Mouse (Mus musculus): ENCODE results near the gene Syt6.

Syt6 gene

DNA sequence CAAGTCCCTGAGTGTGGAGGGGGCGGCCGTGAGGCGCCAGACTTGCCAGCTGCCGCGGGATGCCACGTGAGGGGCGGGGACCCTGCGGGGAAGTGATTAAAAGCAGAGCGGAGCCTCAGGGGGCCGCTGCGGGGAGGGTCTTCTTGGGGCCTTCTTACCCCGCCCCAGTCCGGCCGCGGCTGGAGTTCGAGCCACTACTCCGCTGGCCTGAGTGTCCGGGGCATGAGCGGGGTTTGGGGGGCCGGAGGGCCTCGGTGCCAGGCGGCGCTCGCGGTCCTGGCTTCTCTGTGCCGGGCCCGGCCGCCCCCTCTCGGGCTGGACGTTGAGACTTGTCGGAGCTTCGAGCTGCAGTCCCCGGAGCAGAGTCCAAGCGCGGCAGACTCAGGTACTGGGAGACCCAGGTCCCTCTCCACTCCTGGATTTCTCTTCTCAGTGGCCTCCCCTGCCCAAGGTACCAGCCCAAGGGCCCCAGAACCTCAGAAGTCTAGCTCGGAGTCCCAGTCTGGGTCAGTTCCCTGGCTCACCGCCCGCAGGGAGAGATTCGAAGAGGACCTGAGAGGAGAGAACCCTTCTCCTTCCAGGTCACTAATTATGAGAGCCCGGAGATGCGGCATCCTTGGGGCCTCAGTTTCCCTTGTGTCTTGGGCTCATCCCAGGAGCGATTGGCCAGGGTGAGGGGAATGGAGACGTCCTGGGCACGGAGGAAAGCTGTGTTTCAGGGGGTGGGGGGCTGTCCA, at the start of gene Syt6:
TSS of gene Syt6 (plus strand) at position 76 of the 737 bp plus-strand sequence.
- in situ Hi-C loops (cut with MboI; ENCODE audit: low sequenced_read_pairs) = no loop called here

DNA sequence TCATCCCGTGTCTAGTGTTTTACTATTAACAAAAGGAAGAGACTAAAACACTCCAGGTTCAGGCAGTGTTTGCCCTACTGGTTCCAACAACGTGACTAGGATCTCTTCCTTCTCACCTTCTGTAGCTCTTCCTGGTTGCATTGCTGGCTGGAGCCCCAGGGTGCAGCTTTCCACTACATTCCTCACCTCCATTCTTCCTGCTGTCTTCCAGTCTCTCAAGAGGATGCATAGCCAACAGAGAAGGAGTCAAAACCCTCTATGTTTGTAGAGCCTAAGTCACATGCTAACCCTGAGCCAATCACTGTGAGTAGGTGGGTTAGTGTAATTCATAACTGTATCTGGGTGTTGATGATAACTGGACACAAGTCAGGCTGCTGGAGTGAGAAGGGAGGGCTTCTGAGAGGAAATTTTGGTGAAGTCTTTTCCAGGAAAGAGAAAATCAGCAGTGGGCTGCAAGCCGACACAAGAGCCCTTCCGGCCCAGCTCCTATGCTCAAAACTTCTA, 48.8 kb upstream of the Syt6 start:
- in situ Hi-C loops (cut with MboI; ENCODE audit: low sequenced_read_pairs) = no loop called here

- in situ Hi-C loops (cut with MboI; ENCODE audit: low sequenced_read_pairs) = no loop called here
These were observed 48.2 kb upstream of the Syt6 start for GRCm38 (mm10) chr3:103526864-103527263.

DNA sequence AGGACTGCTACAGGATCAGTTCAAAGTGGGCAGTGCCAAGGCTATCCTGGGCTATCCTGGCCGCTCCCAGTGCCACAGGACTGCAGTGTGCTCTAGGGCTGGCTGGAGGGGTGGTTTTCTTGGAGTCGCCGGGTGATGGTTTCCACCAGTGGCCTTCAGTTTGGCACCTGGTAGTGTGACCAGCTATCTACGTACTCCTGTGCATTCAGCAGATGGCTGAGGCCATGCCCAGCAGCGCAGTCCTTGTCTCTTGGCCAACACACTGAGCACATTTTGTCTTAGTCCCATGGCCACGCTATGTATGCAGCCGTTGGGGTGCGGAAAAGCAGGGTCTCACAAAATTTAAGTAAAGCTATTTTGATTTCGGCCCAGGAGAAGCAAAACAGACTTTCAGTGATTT, 41.0 kb upstream of the Syt6 start:
- in situ Hi-C loops (cut with MboI; ENCODE audit: low sequenced_read_pairs) = no loop called here

GRCm38 (mm10) chr3:103535207-103535606, 39.8 kb upstream of the Syt6 start:
- in situ Hi-C loops (cut with MboI; ENCODE audit: low sequenced_read_pairs) = no loop called here

- in situ Hi-C loops (cut with MboI; ENCODE audit: low sequenced_read_pairs) = no loop called here
These were observed 35.9 kb upstream of the Syt6 start for GRCm38 (mm10) chr3:103539148-103539547.

- in situ Hi-C loops (cut with MboI; ENCODE audit: low sequenced_read_pairs) = no loop called here
These were observed 28.9 kb upstream of the Syt6 start for GRCm38 (mm10) chr3:103546166-103546565.

GRCm38 (mm10) chr3:103546626-103547025, 28.4 kb upstream of the Syt6 start:
- in situ Hi-C loops (cut with MboI; ENCODE audit: low sequenced_read_pairs) = no loop called here

DNA sequence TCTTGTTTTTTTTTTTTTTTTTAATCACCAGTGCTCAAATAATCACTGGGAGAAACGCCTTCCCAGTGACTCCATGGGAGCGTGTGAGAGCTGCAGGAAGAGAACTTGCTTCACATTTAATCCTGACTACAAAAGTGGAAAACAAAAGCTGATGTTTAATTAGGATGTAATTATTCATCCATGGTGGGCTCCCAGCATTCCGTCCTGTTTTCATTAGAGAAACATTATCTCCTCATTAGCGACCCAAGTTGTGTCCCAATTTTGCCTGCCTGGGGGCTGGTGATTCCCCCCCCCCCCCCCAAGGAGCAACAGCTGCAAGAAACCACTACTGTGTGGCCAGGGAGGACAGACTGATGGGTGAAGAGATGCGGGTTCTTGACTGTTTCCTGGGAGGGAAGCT, 24.8 kb upstream of the Syt6 start:
- in situ Hi-C loops (cut with MboI; ENCODE audit: low sequenced_read_pairs) = no loop called here

- in situ Hi-C loops (cut with MboI; ENCODE audit: low sequenced_read_pairs) = no loop called here
These were observed 7.8 kb upstream of the Syt6 start for GRCm38 (mm10) chr3:103567226-103567625.

GRCm38 (mm10) chr3:103572526-103572925, 2.5 kb upstream of the Syt6 start:
- in situ Hi-C loops (cut with MboI; ENCODE audit: low sequenced_read_pairs) = no loop called here

DNA sequence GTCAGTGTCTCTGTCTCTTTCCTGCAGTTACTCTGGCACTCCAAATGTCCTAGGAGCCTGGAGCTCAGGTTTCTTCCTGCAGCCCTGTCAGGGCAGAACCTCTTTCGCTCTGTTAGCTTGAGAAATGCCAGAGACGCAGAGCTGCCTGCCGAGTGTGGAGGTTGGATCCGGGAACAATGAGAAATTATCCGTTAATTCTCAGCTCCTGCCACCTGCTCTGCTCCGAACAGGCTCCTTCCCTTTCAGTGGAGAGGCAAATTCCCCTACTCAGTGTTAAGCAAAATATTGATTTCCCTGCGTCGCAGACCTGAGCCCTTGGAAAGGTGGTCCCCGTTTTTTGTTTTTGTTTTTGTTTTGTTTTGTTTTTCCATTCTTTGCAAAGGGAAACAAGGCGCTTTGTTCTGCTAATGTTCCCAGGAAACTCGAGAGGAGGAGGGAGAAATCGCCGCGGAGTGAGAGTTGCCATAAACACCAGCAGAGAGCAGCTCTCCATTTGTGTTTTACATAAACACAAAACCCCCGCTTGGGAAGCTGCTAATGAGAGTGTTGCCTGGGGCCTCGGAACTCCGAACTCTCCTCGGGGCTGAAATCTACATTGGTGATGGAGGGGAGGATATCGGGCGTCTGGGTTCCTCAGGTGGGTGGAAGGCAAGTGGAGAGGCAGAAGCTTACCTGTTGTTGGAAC, 1.8 kb upstream of the Syt6 start:
- in situ Hi-C loops (cut with MboI; ENCODE audit: low sequenced_read_pairs) = no loop called here

- in situ Hi-C loops (cut with MboI; ENCODE audit: low sequenced_read_pairs) = no loop called here
These were observed 1.3 kb upstream of the Syt6 start for GRCm38 (mm10) chr3:103573791-103574166.

GRCm38 (mm10) chr3:103574566-103575155, 370 bp upstream of the Syt6 start:
- in situ Hi-C loops (cut with MboI; ENCODE audit: low sequenced_read_pairs) = no loop called here

DNA sequence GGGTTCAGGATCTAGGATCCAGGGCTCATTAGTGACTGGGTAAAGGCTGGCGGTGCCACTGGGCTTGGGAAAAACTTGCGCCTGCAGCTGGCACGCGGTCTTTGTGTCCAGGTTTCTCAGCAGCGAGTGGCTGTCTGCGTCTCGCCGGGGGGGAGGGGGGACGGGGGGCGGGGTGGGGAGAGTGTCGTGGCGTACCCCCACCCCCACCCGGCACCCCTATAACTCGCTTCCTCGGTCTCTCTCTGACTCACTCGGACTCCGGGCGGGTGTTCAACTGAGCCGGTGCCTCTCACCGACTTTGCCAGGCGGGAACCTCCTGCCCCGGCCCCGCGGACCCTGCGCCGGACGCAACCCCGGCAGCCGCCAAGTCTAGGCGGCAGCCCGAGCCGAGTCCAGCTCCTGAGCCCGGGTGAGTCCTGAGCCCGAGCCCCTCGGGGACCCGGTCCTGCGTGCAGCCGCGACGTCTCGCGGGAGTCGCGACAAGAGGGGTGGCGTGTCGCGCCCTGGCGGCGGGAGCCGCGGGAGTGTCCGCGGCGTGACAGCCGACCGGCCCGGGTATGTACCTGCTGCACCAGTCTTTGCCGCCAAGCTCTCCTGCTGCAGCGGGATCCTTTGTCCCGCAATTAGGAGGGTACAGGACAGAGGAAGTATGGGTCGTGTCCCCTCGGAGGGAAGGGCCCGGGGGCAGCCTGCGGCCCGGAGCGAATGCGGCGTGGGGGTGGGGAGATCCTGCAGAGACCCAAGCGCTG, 1.0 kb downstream of the Syt6 start:
- in situ Hi-C loops (cut with MboI; ENCODE audit: low sequenced_read_pairs) = no loop called here

- in situ Hi-C loops (cut with MboI; ENCODE audit: low sequenced_read_pairs) = no loop called here
These were observed 12.1 kb downstream of the Syt6 start for GRCm38 (mm10) chr3:103587136-103587535.

GRCm38 (mm10) chr3:103587672-103588071, 12.6 kb downstream of the Syt6 start:
- in situ Hi-C loops (cut with MboI; ENCODE audit: low sequenced_read_pairs) = no loop called here

DNA sequence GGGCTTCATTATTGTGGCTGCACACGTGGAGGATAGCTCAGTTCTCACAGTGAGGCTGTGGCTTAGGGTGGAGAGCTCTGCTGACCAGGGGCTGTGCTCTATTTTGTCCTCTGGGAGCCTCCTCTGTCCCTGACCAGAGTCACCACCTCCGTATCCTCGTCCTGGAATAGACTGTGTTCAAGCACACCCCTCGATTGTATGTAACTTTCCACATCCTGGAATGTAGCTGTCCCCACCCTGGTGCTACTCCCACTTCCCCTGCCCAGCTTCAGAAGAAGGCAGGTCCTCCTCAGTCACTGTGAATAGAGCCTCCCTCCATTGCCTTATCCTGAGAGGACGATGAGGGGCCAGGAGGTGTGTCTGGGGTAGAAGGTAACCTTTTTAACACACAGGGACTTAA, 14.6 kb downstream of the Syt6 start:
- in situ Hi-C loops (cut with MboI; ENCODE audit: low sequenced_read_pairs) = no loop called here

DNA sequence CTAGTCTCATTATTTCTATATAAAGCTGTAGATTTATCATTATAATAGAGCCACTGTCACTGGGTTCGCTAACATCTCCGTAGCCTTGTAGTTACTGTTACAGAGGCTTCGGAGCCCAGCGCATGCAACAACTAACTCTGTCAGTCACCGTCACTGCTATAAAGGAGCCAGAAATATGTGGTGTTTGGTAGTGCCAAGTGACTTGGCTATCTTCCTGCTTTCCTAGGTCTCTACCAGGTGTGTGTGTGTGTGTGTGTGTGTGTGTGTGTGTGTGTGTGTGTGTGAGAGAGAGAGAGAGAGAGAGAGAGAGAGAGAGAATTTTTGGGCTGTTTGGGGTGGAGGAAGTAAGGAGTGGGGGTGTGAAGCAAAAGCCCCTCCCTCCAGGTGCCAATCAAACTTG, 17.6 kb downstream of the Syt6 start:
- in situ Hi-C loops (cut with MboI; ENCODE audit: low sequenced_read_pairs) = no loop called here

GRCm38 (mm10) chr3:103593631-103594030, 18.6 kb downstream of the Syt6 start:
- in situ Hi-C loops (cut with MboI; ENCODE audit: low sequenced_read_pairs) = no loop called here

- in situ Hi-C loops (cut with MboI; ENCODE audit: low sequenced_read_pairs) = no loop called here
These were observed 20.3 kb downstream of the Syt6 start for GRCm38 (mm10) chr3:103595271-103595810.

All from CH12F3 (cell line).